Mouse (Mus musculus): Measurements from ENCODE around the gene Ampd2. TPM values are rescaled to one million over a fixed set of nuclear protein-coding genes. Genes with fewer than 3 reads are reported as not detected.

Ampd2 gene
- polyA plus RNA-seq, 1 experiment from 2014 or later: 44.9 TPM

GRCm38 (mm10) chr3:108067370-108067934, 19.0 kb downstream of the Ampd2 start:
- H3K4me3 ChIP-seq (replicated peaks): no peak overlapping the region
- WGBS: 74% methylated on average over 6 of the region's 6 CpGs
- no peak overlapping the region for H3K27ac ChIP-seq (replicated peaks)
- H3K9ac ChIP-seq: no peak overlapping the region
- no peaks in the 10 kb centered on the region for H3K9me3 ChIP-seq (replicated peaks)
- H3K4me1 ChIP-seq: peaks cover 6% of the 10 kb centered on the region; the same call in 1 of the 2 replicates
- H3K27me3 ChIP-seq: no peaks in the 10 kb centered on the region
- no peak overlapping the region for H3K4me2 ChIP-seq (replicated peaks)
- no peak for ATAC-seq (ENCODE audit: insufficient number of reproducible peaks, low FRiP score, low TSS enrichment, low read depth)
- no peaks in the 10 kb centered on the region for H3K36me3 ChIP-seq

GRCm38 (mm10) chr3:108065551-108065950, 20.9 kb downstream of the Ampd2 start:
- Histone ChIP-seq H3K27me3 (no peaks in the 10 kb centered on the region), H3K4me1 (peaks cover 6% of the 10 kb centered on the region; the same call in 1 of the 2 replicates), H3K4me2 (replicated peaks) (no peak overlapping the region), H3K36me3 (no peaks in the 10 kb centered on the region), H3K27ac (replicated peaks) (no peak overlapping the region), H3K4me3 (replicated peaks) (no peak overlapping the region), H3K9ac (no peak overlapping the region), H3K9me3 (replicated peaks) (no peaks in the 10 kb centered on the region)
- WGBS: 76% methylated on average over 9 of the region's 9 CpGs
- ATAC-seq (ENCODE audit: insufficient number of reproducible peaks, low FRiP score, low TSS enrichment, low read depth): no peak

GRCm38 (mm10) chr3:108064672-108065071, 21.8 kb downstream of the Ampd2 start:
- no peak overlapping the region for H3K4me2 ChIP-seq (replicated peaks)
- no peak overlapping the region for H3K4me3 ChIP-seq (replicated peaks)
- no peaks in the 10 kb centered on the region for H3K9me3 ChIP-seq (replicated peaks)
- no peak overlapping the region for H3K9ac ChIP-seq
- no peaks in the 10 kb centered on the region for H3K27me3 ChIP-seq
- peaks cover 5% of the 10 kb centered on the region; the same call in 1 of the 2 replicates for H3K4me1 ChIP-seq
- H3K36me3 ChIP-seq: no peaks in the 10 kb centered on the region
- ATAC-seq (ENCODE audit: insufficient number of reproducible peaks, low FRiP score, low TSS enrichment, low read depth): no peak
- WGBS: 69% methylated on average over 4 of the region's 4 CpGs
- no peak overlapping the region for H3K27ac ChIP-seq (replicated peaks)

GRCm38 (mm10) chr3:108062648-108063047, 23.8 kb downstream of the Ampd2 start:
- WGBS: 77% methylated on average over 8 of the region's 8 CpGs
- Histone ChIP-seq H3K9me3 (replicated peaks) (no peaks in the 10 kb centered on the region), H3K9ac (no peak overlapping the region), H3K4me1 (no peaks in the 10 kb centered on the region), H3K4me3 (replicated peaks) (no peak overlapping the region), H3K27ac (replicated peaks) (no peak overlapping the region), H3K36me3 (no peaks in the 10 kb centered on the region), H3K4me2 (replicated peaks) (no peak overlapping the region), H3K27me3 (no peaks in the 10 kb centered on the region)
- ATAC-seq (ENCODE audit: insufficient number of reproducible peaks, low FRiP score, low TSS enrichment, low read depth): no peak

GRCm38 (mm10) chr3:108061420-108061819, 25.0 kb downstream of the Ampd2 start:
- WGBS: 13% methylated on average over 7 of the region's 7 CpGs

GRCm38 (mm10) chr3:108050493-108050892, 36.0 kb downstream of the Ampd2 start:
- Histone ChIP-seq H3K4me1 (no peaks in the 10 kb centered on the region), H3K9ac (no peak overlapping the region), H3K27me3 (no peaks in the 10 kb centered on the region), H3K9me3 (replicated peaks) (no peaks in the 10 kb centered on the region), H3K4me2 (replicated peaks) (no peak overlapping the region), H3K4me3 (replicated peaks) (no peak overlapping the region), H3K27ac (replicated peaks) (no peak overlapping the region), H3K36me3 (no peaks in the 10 kb centered on the region)
- ATAC-seq (ENCODE audit: insufficient number of reproducible peaks, low FRiP score, low TSS enrichment, low read depth): no peak
- 84% methylated on average over 5 of the region's 5 CpGs for WGBS

More at GRCm38 (mm10) chr3:108061420-108061819, 25.0 kb downstream of the Ampd2 start:
- H3K27ac ChIP-seq (replicated peaks): no peak overlapping the region
- no peak for ATAC-seq (ENCODE audit: insufficient number of reproducible peaks, low FRiP score, low TSS enrichment, low read depth)
- H3K4me3 ChIP-seq (replicated peaks): no peak overlapping the region
- H3K27me3 ChIP-seq: no peaks in the 10 kb centered on the region
- peak overlapping the region; percentile 32; the same call in 1 of the 2 replicates for H3K4me2 ChIP-seq (replicated peaks)
- no peak overlapping the region for H3K9ac ChIP-seq
- H3K4me1 ChIP-seq: no peaks in the 10 kb centered on the region
- no peaks in the 10 kb centered on the region for H3K9me3 ChIP-seq (replicated peaks)
- H3K36me3 ChIP-seq: no peaks in the 10 kb centered on the region

- Histone ChIP-seq H3K4me3 (replicated peaks) (no peak overlapping the region), H3K36me3 (no peaks in the 10 kb centered on the region), H3K4me2 (replicated peaks) (no peak overlapping the region), H3K27ac (replicated peaks) (no peak overlapping the region), H3K4me1 (peaks cover 6% of the 10 kb centered on the region; the same call in 1 of the 2 replicates), H3K9me3 (replicated peaks) (no peaks in the 10 kb centered on the region), H3K9ac (no peak overlapping the region), H3K27me3 (no peaks in the 10 kb centered on the region)
- 55% methylated on average over 3 of the region's 3 CpGs for WGBS
- ATAC-seq (ENCODE audit: insufficient number of reproducible peaks, low FRiP score, low TSS enrichment, low read depth): no peak
Measured at GRCm38 (mm10) chr3:108048306-108048705, 38.1 kb downstream of the Ampd2 start.

GRCm38 (mm10) chr3:108046944-108047655, 39.4 kb downstream of the Ampd2 start:
- no peak overlapping the region for H3K27ac ChIP-seq (replicated peaks)
- H3K4me1 ChIP-seq: peaks cover 6% of the 10 kb centered on the region; the same call in 1 of the 2 replicates
- WGBS: 85% methylated on average over 2 of the region's 2 CpGs
- no peak overlapping the region for H3K4me2 ChIP-seq (replicated peaks)
- H3K4me3 ChIP-seq (replicated peaks): no peak overlapping the region
- no peaks in the 10 kb centered on the region for H3K9me3 ChIP-seq (replicated peaks)
- no peak for ATAC-seq (ENCODE audit: insufficient number of reproducible peaks, low FRiP score, low TSS enrichment, low read depth)
- H3K27me3 ChIP-seq: no peaks in the 10 kb centered on the region
- H3K36me3 ChIP-seq: no peaks in the 10 kb centered on the region
- no peak overlapping the region for H3K9ac ChIP-seq

GRCm38 (mm10) chr3:108044394-108045140, 41.9 kb downstream of the Ampd2 start, which contains the start of gene Gstm4:
Gene Gstm4, minus strand, starts transcription at chr3:108044894.
- H3K27me3 ChIP-seq: no peaks in the 10 kb centered on the region
- H3K4me3 ChIP-seq (replicated peaks): peak within 1 kb of the TSS; percentile 52
- H3K9ac ChIP-seq: peak within 1 kb of the TSS; percentile 37; the same call in 1 of the 2 replicates
- H3K4me1 ChIP-seq: peaks cover 6% of the 10 kb centered on the region; the same call in 1 of the 2 replicates
- H3K9me3 ChIP-seq (replicated peaks): no peaks in the 10 kb centered on the region
- no peaks in the 10 kb centered on the region for H3K36me3 ChIP-seq
- H3K4me2 ChIP-seq (replicated peaks): peak within 1 kb of the TSS; percentile 76
- ATAC-seq (ENCODE audit: insufficient number of reproducible peaks, low FRiP score, low TSS enrichment, low read depth): peak; percentile 88
- WGBS: 4% methylated on average over 29 of the region's 29 CpGs
- peak within 1 kb of the TSS; percentile 35 for H3K27ac ChIP-seq (replicated peaks)

GRCm38 (mm10) chr3:108033156-108033555, 53.3 kb downstream of the Ampd2 start:
- Histone ChIP-seq H3K4me3 (replicated peaks) (no peak overlapping the region), H3K36me3 (no peaks in the 10 kb centered on the region), H3K4me1 (no peaks in the 10 kb centered on the region), H3K4me2 (replicated peaks) (no peak overlapping the region), H3K27ac (replicated peaks) (no peak overlapping the region), H3K27me3 (no peaks in the 10 kb centered on the region), H3K9me3 (replicated peaks) (no peaks in the 10 kb centered on the region), H3K9ac (no peak overlapping the region)
- ATAC-seq (ENCODE audit: insufficient number of reproducible peaks, low FRiP score, low TSS enrichment, low read depth): no peak
- WGBS: 58% methylated on average over 5 of the region's 5 CpGs

- no peak overlapping the region for H3K4me2 ChIP-seq (replicated peaks)
- H3K36me3 ChIP-seq: no peaks in the 10 kb centered on the region
- no peak overlapping the region for H3K4me3 ChIP-seq (replicated peaks)
- H3K9ac ChIP-seq: no peak overlapping the region
- H3K4me1 ChIP-seq: no peaks in the 10 kb centered on the region
- no peak overlapping the region for H3K27ac ChIP-seq (replicated peaks)
- no peaks in the 10 kb centered on the region for H3K9me3 ChIP-seq (replicated peaks)
- no peak for ATAC-seq (ENCODE audit: insufficient number of reproducible peaks, low FRiP score, low TSS enrichment, low read depth)
- H3K27me3 ChIP-seq: no peaks in the 10 kb centered on the region
Measured at GRCm38 (mm10) chr3:108032113-108032512, 54.3 kb downstream of the Ampd2 start.

All from embryonic facial prominence, embryonic 15.5 days (tissue).